Mouse (Mus musculus) liver (tissue): ENCODE results near the gene Glrx5.

ENCODE experiments used
- DNase-seq: peaks from one replicate; pipeline ENCODE4 v3.0.0-alpha.2; 2020; ENCODE audit warnings: mixed read lengths

The Glrx5 gene

DNA sequence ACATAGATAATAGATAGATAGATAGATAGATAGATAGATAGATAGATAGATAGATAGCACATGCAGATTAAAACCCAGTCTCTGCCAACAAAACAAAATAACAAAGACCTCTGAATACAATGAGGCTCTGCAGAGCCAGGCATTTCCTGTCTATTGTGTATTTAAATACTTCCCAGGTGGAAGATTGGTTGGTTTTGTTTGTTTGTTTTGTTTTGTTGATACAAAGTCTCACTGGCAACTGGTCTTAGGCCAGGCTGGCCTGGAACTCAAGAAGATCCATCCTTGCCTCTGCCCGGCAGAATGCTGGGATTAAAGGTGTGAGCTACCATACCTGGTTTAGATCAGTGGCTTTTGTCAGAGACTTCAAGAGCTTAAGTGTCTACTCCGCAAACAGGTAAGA is 44.7 kb downstream of the Glrx5 start:
- DNase-seq = no peak

DNA sequence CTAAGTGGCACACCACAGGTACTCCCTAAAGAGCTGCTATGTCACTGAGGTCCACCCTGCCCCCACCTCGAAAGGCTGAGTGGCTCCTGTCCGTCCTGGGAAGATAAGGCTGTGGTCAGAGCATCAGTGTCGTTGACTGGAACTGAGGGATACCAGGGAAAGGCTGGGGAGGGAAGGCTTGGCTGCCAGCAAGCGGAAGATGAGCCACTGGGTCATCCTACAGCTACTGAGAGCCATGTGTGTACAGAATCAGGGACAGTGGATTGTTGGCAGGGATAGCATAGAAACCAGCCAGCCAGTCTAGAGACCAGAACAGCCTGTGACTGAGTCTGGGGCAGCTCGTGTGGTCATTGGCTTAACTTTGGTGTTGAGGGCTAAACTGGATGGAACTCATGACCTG is 51.7 kb downstream of the Glrx5 start:
- no peak for DNase-seq

DNA sequence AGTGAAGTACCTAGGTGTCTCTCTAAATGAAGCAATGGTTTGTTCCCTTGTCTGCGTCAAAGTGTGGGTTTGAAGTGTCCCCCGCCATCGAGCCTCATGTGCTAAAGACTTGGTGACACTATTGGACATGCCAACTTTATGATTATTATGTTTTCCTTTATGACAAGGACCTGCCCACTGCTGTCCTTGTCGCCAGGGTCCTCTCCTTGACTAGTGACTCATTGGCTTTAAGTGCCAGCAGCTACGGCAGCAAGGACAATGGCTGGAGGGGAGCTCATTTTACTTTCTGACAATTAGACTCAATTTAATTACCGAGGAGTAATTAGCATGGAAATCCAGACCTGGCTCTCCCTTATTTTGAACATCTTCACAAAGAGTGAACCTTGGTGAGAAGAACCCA is 52.3 kb downstream of the Glrx5 start:
- no peak for DNase-seq

GRCm38 (mm10) chr12:105085296-105085695 is 52.8 kb downstream of the Glrx5 start:
- DNase-seq = no peak

GRCm38 (mm10) chr12:105086781-105087180 is 54.3 kb downstream of the Glrx5 start:
- no peak for DNase-seq

DNA sequence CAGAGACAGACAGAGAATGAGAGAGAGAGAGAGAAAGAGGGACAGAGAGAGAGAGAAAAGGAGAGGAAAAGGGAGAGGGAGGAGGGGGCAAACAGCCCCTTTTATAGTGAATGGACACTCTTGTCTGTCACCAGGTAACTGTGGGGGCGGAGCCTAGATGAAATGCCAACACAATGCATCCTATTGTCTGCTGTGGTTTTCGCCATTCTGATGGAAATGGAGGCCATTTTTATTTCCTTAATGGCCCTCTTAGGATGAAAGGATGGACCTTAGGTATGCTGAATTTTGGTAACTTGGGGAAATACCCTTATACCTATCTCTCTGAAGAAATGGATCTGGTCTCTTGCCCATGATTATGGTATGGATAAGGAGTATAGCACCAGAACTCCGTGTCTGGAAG is 54.9 kb downstream of the Glrx5 start:
- no peak for DNase-seq

DNA sequence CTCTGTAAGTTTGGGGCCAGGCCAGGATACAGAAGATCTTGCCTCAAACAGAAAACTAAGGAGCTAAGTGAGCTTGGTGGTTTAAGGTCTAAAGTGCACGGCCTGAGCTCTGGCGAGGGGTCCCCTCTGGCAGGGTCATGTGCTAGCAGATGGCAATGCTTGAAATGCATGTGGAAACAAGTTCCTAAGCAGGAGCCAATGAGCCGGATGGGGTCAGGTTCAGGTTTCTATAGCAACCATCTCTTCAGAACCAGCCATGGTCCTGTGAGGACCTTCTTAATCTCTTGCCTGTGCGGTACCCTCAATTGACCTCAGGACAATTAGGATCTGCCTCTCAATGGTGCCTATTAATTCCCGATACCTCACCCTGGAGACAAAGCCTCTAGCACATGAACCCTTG is 56.7 kb downstream of the Glrx5 start:
- DNase-seq = no peak

GRCm38 (mm10) chr12:105091604-105092003 is 59.1 kb downstream of the Glrx5 start:
- no peak for DNase-seq
